Mouse (Mus musculus) kidney, postnatal 0 days (tissue): ENCODE data around the gene Coq7. TPM values are rescaled to one million over a fixed set of nuclear protein-coding genes. Genes with fewer than 3 reads are reported as not detected.

Source experiments
- ATAC-seq: fragments of 200-750 bp; cut with Nextera tagmentation; replicated peaks from 2 replicates; pipeline ENCODE4 v1.8.0; 2017; ENCODE audit warnings: low read depth, moderate number of reproducible peaks, moderate TSS enrichment, moderate library complexity; ENCODE audit not compliant: low FRiP score
- DNase-seq: peaks from one replicate; pipeline ENCODE4 v3.0.0-alpha.2; 2016; ENCODE audit warnings: low spot score
- H3K27ac ChIP-seq: fragments of 300-500 bp; sonication (generic); 2 replicates; pipeline ENCODE4 v1.5.1; 2014; ENCODE audit warnings: mild to moderate bottlenecking
- H3K27me3 ChIP-seq: fragments of 300-500 bp; sonication (generic); 2 replicates; pipeline ENCODE4 v1.6.1; 2014; ENCODE audit warnings: low read length, mixed read lengths; ENCODE audit not compliant: insufficient read depth
- H3K36me3 ChIP-seq: fragments of 300-500 bp; sonication (generic); 2 replicates; pipeline ENCODE4 v1.6.1; 2014; ENCODE audit warnings: low read length, mixed read lengths; ENCODE audit not compliant: insufficient read depth
- H3K4me1 ChIP-seq: fragments of 300-500 bp; sonication (generic); replicated peaks from 2 replicates; pipeline ENCODE4 v1.6.1; 2014; ENCODE audit warnings: antibody characterized with exemption, low read length, mixed read lengths; ENCODE audit not compliant: insufficient read depth
- H3K4me2 ChIP-seq: fragments of 300-500 bp; sonication (generic); 2 replicates; pipeline ENCODE4 v1.6.1; 2014; ENCODE audit warnings: mild to moderate bottlenecking, low read length, moderate library complexity, mixed read lengths
- H3K4me3 ChIP-seq: fragments of 300-500 bp; sonication (generic); replicated peaks from 2 replicates; pipeline ENCODE4 v1.5.1; 2014; ENCODE audit warnings: low read depth, low read length
- H3K9ac ChIP-seq: fragments of 300-500 bp; sonication (generic); 2 replicates; pipeline ENCODE4 v1.6.1; 2014; ENCODE audit warnings: low read depth, low read length
- H3K9me3 ChIP-seq: fragments of 300-500 bp; sonication (generic); replicated peaks from 2 replicates; pipeline ENCODE4 v1.6.1; 2016; ENCODE audit warnings: low read length, inconsistent platforms, mixed read lengths
- CTCF ChIP-seq: IDR thresholded peaks from 2 replicates; pipeline ENCODE4 v1.5.1; 2016; ENCODE audit warnings: antibody characterized with exemption, low read depth, mild to moderate bottlenecking, moderate library complexity
- WGBS: fragments of 180-500 bp; shearing (Covaris S2); extraction: QIAGEN DNeasy Blood & Tissue Kit; methylation state at CpG from one replicate; pipeline ENCODE4 v1.1.7; 2014; 5-methylcytosine and 5-hydroxymethylcytosine counted together
- polyA plus RNA-seq: library from polyadenylated mRNA; unstranded; fragments of >200 nt; fragmentation: Nextera tagmentation; extraction: Ambion mirVana; gene quantifications from 2 replicates; pipeline ENCODE4 v1.2.1, GENCODE M21; 2015

Coq7 gene
- polyA plus RNA-seq, 1 experiment from 2014 or later = 168 TPM

DNA sequence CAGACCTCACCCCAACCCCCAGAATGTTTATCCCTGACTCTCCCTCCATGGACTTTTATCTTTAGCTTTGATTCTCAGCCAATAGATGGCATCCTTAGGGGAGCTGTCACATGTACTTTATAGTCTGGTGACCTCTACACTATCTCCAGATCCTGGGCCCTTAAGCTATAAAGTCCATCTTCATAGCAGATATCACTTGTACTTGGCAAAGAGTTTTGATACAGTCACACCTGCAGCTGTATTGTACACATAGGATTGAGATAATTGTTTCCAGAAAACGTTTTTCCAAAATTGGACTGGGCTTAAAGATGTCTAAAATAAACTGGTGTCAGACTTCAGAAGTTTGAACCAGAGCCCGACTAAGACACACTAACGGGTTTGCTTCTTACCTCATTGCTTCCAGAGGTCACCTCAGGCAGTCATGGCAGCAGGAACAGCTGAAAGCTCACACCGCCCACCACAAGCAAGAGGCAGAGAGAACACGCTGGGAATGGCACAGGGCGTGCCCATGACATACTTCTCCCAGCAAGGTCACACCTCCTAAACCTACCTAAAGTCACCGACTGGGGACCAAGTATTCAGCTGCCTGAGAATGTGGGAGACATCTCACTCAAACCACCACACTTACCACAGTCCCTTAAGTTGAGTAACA lies 33.2 kb downstream of the Coq7 start:
- no peaks in the 10 kb centered on the region for H3K9me3 ChIP-seq
- no peak overlapping the region for H3K27ac ChIP-seq
- H3K4me2 ChIP-seq = no peak overlapping the region
- no peak for DNase-seq
- no peak for TF ChIP-seq CTCF
- no peaks in the 10 kb centered on the region for H3K36me3 ChIP-seq
- H3K9ac ChIP-seq = no peak overlapping the region
- no peaks in the 10 kb centered on the region for H3K4me1 ChIP-seq
- H3K27me3 ChIP-seq = no peaks in the 10 kb centered on the region
- 44% methylated on average over 7 of the region's 7 CpGs for WGBS
- ATAC-seq = no peak
- H3K4me3 ChIP-seq = no peak overlapping the region

DNA sequence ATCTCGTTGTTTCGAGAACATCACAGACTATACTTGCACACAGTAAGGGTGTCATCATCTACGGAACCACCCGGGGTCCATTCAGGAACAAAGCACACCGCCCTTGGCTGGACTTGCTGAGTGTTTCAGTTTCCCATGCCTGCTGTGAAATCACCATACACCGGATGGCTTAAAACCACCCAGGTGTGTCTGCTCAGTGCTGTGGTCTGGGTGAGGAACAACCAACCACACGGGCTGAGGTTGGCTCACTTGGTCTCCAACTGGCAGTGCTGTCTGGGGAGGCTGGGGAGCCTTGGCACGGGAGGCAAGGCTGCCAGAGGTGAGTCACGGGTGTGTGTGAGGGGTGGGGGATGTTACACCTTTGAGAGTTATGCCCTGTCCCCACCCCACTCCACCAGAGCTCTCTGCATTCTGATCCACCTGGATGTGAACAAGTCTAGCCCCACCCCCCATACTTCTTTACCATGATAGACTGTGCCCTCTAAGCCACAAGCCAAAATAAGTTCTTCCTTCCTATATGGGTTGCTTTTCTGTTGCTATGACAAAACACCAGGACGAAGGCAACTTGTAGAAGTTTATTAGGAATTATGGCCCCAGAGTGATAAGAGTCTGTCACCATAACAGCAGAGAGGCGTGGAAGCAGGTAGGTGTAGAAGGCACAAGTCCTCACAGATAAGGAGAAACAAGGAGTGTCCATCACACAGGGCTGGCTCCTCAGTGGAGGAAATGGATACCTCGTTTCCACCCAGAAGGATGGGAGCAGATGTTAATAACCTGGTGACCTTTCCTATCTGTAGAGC lies 34.0 kb downstream of the Coq7 start:
- 76% methylated on average over 12 of the region's 12 CpGs for WGBS
- Histone ChIP-seq H3K4me3 (no peak overlapping the region), H3K4me2 (no peak overlapping the region), H3K4me1 (no peaks in the 10 kb centered on the region), H3K27ac (no peak overlapping the region), H3K36me3 (no peaks in the 10 kb centered on the region), H3K9ac (no peak overlapping the region), H3K9me3 (no peaks in the 10 kb centered on the region), H3K27me3 (no peaks in the 10 kb centered on the region)
- ATAC-seq (no peak), DNase-seq (no peak)
- TF ChIP-seq CTCF = no peak

DNA sequence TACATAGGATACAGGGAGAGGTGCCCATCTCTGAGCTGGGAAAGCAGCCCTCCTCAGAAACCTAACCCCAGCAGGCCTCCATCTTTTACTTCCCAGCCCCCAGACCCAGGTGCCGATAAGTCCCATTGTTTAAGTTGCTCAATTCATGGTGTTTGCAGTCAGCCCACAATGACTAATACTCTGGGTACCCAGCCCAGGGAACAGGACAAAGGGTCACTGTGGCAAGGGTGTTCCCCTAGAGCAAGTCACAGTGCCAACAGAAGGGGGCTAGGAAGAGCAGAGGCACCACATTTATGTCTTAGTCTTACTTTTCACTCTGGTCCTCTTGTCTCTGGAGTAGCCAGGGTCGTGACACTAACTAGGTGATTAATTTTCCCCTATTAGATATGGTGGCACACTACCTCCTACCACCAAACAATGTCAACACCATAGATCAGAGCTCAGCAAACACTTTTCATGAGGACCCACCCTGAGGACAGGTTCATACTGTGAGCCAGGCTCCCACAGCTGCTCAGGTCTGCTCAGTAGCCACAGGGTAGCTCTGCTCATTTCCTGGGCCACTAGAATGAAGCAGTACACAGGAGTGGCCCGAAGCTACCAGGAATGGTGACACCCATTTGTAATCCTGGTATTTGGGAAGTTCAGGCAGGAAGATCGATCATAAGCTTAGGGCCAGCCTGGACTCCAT lies 38.1 kb downstream of the Coq7 start:
- no peaks in the 10 kb centered on the region for H3K36me3 ChIP-seq
- no peak overlapping the region for H3K9ac ChIP-seq
- no peak overlapping the region for H3K4me3 ChIP-seq
- no peak overlapping the region for H3K27ac ChIP-seq
- no peak for DNase-seq
- no peak for ATAC-seq
- 81% methylated on average over 4 of the region's 4 CpGs for WGBS
- peaks cover 9% of the 10 kb centered on the region; the same call in 1 of the 2 replicates for H3K4me1 ChIP-seq
- no peak for TF ChIP-seq CTCF
- H3K4me2 ChIP-seq = no peak overlapping the region
- H3K27me3 ChIP-seq = no peaks in the 10 kb centered on the region
- no peaks in the 10 kb centered on the region for H3K9me3 ChIP-seq

DNA sequence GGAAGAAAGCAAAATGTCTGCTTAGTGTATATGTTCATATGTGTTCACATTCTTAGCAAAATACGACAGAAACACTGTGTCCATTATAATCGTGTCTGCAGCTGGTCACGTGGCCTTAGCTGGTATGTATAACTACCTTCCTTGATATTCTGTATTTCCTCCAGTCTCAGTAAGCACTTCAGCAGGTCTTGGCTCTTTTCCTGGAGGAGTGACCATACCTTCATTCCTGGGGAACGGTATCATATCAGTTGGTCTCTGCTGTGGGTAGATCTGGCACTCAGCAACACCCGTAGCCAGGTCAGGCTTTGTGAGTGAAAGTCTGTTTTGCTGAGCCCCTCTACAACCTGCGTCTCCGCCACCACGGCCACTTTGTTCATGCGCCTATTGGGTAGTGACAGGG lies 39.3 kb downstream of the Coq7 start:
- H3K4me3 ChIP-seq = no peak overlapping the region
- no peaks in the 10 kb centered on the region for H3K36me3 ChIP-seq
- H3K4me1 ChIP-seq = peaks cover 9% of the 10 kb centered on the region; the same call in 1 of the 2 replicates
- no peak for ATAC-seq
- H3K9ac ChIP-seq = no peak overlapping the region
- H3K9me3 ChIP-seq = no peaks in the 10 kb centered on the region
- no peak overlapping the region for H3K27ac ChIP-seq
- DNase-seq = no peak
- H3K4me2 ChIP-seq = no peak overlapping the region
- WGBS = 88% methylated on average over 9 of the region's 9 CpGs
- H3K27me3 ChIP-seq = no peaks in the 10 kb centered on the region
- no peak for TF ChIP-seq CTCF

DNA sequence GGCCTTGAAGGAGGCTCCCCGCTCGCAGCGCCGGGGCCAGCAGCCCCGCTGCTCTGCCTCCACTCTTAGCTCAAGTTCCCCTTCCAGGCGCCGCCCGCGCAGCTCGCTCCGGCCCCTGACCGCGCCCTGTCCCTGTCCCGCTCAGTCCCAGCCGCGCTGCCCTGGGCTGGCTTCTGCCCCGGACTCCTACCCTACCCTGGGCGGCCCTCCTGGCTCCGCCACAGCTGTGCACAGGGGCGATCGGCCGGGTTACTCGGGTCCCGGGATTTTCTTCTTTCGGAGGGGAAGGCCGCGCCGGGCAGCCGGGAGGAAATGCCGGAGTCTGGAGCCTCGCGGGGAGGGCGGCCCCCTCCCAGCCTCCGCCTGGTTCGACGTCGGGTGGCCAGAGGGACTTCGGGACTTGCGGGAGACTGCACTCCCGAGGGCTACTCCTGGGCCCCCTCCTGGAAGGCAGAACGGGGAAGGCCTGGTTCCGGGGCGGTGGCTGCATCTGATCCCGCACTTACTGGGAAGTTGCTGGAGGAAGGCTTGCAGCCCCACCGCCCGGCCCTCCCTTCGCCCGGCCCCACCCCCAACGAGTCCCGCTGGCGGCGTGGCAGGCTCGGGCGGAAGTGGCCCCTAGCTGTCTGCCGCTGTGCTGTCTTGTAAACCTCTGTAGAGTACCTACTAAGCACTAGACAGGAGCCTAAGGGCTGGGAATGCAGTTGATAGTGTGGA lies 41.6 kb downstream of the Coq7 start, which contains the start of gene Itpripl2:
Itpripl2 (minus strand) TSS at position 545 of the 717 bp plus-strand sequence.
- Histone ChIP-seq H3K27me3 (no peaks in the 10 kb centered on the region), H3K4me3 (peak within 1 kb of the TSS; percentile 70), H3K27ac (peak within 1 kb of the TSS; percentile 93), H3K36me3 (no peaks in the 10 kb centered on the region), H3K9me3 (no peaks in the 10 kb centered on the region), H3K9ac (peak within 1 kb of the TSS; percentile 90), H3K4me1 (peaks cover 9% of the 10 kb centered on the region; the same call in 1 of the 2 replicates), H3K4me2 (peak within 1 kb of the TSS; percentile 76)
- ATAC-seq (peak; percentile 84), DNase-seq (peak; percentile 86)
- TF ChIP-seq CTCF = 0 out of 2 replicates have a peak, but pooled peaks have one; percentile 15
- 0% methylated on average over 47 of the region's 55 CpGs for WGBS
